Mouse (Mus musculus): ENCODE measurements around the gene Patz1. TPM values are rescaled to one million over a fixed set of nuclear protein-coding genes. Genes with fewer than 3 reads are reported as not detected.

Patz1 gene
- polyA plus RNA-seq, 1 experiment from 2014 or later, result 51.9 TPM

DNA sequence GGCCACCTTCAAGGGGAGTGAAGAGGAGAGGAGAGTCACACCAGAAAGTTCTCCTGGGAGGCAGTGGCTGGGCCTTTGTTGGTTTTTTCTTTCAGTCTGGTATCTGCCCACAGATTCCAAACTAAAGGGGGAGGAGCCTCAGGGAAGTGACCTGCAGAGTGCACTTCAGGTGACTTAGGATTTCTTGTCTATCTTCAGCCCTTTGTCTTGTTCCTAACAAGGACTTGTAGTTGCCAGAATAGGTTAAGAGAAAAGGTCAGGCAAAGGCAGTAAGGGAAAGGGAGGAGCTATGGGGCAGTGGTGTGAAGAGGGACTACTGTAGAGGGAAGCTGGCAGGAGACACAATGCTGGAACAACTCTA is 59.1 kb downstream of the Patz1 start:
- Histone ChIP-seq H3K9ac (no peak overlapping the region), H3K27me3 (no peaks in the 10 kb centered on the region), H3K36me3 (peaks cover 65% of the 10 kb centered on the region), H3K27ac (replicated peaks) (no peak overlapping the region), H3K9me3 (no peaks in the 10 kb centered on the region), H3K4me1 (replicated peaks) (0 out of 2 replicates have a peak, but pooled peaks cover 7% of the 10 kb centered on the region), H3K4me3 (no peak overlapping the region), H3K4me2 (no peak overlapping the region)
- no peak for ATAC-seq (ENCODE audit: low FRiP score, low read depth)

DNA sequence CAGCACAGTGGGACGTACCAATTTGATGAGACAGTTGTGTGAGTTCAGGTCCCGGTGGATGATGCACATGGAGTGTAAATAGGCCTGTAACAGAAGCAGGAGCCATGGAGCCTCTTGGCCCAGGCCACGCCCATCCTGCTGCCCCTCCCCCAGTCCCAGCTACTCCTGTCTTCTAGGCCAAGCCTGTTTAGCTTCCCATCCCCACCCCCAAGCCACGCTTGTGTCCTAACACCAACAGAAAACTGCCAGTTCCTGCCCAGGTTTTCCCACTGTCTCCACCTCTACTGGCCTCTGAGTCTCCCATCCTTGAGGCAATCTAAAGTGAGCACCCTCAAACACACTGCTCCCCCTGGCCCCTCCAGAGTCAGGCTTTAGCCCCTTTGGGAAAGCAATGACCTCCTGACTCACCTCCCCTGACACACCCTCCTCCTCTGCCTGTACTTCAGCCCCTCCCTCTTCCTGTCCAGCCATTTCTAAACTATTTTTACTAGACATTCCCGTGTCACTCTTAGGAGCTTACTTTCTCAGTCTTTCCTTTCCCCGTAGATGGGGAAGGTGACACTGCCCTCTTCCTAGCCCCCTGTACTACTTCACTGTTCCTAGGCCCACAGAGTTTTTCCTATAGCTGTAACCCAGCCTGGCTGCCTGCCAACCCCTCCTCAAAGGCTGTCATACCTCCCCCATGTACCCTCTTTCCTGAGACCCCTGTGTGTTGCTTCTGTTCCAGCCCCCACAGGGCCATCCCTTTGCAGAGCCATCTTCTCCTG is 60.1 kb downstream of the Patz1 start:
- Histone ChIP-seq H3K4me1 (replicated peaks) (0 out of 2 replicates have a peak, but pooled peaks cover 7% of the 10 kb centered on the region), H3K27me3 (no peaks in the 10 kb centered on the region), H3K4me2 (no peak overlapping the region), H3K9ac (no peak overlapping the region), H3K9me3 (no peaks in the 10 kb centered on the region), H3K36me3 (peaks cover 64% of the 10 kb centered on the region), H3K4me3 (no peak overlapping the region), H3K27ac (replicated peaks) (no peak overlapping the region)
- ATAC-seq (ENCODE audit: low FRiP score, low read depth), result no peak
- 45% methylated on average over 6 of the region's 6 CpGs for whole genome bisulfite sequencing

DNA sequence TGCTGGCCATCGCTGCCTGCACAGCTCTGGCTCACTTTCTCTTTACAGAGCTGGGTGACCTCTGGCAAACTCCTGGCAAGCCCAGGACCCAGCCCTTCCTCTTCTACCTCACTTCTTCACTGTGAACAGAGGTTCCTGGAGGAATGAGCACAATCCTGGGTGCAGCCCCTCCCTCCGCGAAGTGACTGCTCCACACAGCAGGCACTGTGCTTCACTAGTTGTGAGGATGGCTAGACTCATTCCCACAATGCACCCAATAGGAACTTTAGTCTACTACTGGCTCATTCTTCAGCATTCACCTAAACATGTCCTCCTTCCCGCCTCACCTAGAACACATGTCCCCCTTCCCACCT is 60.6 kb downstream of the Patz1 start:
- 93% methylated on average over 4 of the region's 4 CpGs for WGBS
- Histone ChIP-seq H3K4me1 (replicated peaks) (0 out of 2 replicates have a peak, but pooled peaks cover 7% of the 10 kb centered on the region), H3K27ac (replicated peaks) (no peak overlapping the region), H3K9me3 (no peaks in the 10 kb centered on the region), H3K4me3 (no peak overlapping the region), H3K36me3 (peaks cover 64% of the 10 kb centered on the region), H3K9ac (no peak overlapping the region), H3K4me2 (no peak overlapping the region), H3K27me3 (no peaks in the 10 kb centered on the region)
- no peak for ATAC-seq (ENCODE audit: low FRiP score, low read depth)

DNA sequence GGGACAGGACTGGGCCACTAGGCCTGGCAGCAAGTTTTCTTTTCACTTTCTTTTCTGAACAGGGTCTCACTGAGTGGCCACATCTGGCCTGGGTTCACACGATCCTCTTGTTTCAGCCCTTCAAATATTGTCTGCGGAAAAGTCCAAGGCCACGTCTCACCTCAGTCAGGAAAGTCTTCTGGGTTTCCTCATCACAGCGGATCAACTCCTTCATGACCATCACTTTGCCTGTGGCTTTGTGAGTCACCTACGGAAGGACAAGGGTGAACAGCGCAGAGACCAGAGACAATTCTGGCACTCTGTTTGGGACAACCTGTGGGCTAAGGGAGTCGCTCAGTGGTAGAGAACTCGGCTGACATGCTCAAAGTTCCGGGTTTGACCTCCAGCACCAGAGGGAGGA is 63.5 kb downstream of the Patz1 start:
- Histone ChIP-seq H3K9me3 (no peaks in the 10 kb centered on the region), H3K4me2 (no peak overlapping the region), H3K4me3 (no peak overlapping the region), H3K27ac (replicated peaks) (no peak overlapping the region), H3K4me1 (replicated peaks) (0 out of 2 replicates have a peak, but pooled peaks cover 7% of the 10 kb centered on the region), H3K36me3 (peaks cover 61% of the 10 kb centered on the region), H3K27me3 (no peaks in the 10 kb centered on the region), H3K9ac (no peak overlapping the region)
- WGBS, result 95% methylated on average over 9 of the region's 9 CpGs
- ATAC-seq (ENCODE audit: low FRiP score, low read depth), result no peak

DNA sequence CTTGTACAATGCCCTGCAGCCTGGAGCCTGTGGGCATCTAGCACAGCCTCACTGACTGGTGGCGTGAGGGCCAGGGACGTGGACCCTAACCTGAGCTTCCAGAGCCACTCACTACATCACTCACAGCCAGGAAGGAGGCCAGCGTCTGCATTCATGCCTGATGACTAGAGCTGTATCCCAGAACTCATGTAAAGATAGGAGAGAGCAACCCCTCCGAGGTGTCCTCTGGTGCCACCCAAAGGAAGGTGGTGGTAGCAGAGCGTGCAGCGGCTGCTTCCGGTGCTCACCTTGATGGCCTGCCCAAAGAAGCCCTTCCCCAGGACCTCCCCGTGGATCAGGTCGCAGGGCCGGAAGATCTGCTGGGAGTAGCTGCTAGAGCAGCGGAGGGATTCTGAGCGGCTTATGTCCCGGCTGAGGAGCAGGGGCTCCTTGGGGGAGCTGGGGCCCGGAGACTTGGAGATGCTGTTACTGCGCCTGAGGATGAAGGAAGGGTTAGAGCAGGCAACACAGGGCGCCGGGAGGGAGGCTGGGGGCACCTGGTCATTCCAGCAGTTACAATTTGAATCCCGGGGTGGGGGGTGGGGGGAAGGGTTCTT is 64.4 kb downstream of the Patz1 start:
- no peaks in the 10 kb centered on the region for H3K27me3 ChIP-seq
- WGBS, result 51% methylated on average over 18 of the region's 18 CpGs

More for the DNA sequence above, 64.4 kb downstream of the Patz1 start:
- H3K4me2 ChIP-seq, result no peak overlapping the region
- H3K9ac ChIP-seq, result no peak overlapping the region
- no peak for ATAC-seq (ENCODE audit: low FRiP score, low read depth)
- H3K9me3 ChIP-seq, result no peaks in the 10 kb centered on the region
- H3K4me3 ChIP-seq, result no peak overlapping the region
- 0 out of 2 replicates have a peak, but pooled peaks cover 3% of the 10 kb centered on the region for H3K4me1 ChIP-seq (replicated peaks)
- H3K27ac ChIP-seq (replicated peaks), result no peak overlapping the region
- peaks cover 68% of the 10 kb centered on the region for H3K36me3 ChIP-seq

Other genes starting within 250 kb of the Patz1 start
- 16.9 and 17.2 TPM in 2 replicates for gene Sfi1, start 95.4 kb upstream of the Patz1 start, polyA plus RNA-seq (2015; fragmentation: Nextera tagmentation; extraction: Ambion mirVana)
- 53.5 and 58.9 TPM in 2 replicates for gene Eif4enif1, start 86.5 kb upstream of the Patz1 start, polyA plus RNA-seq (2015; fragmentation: Nextera tagmentation; extraction: Ambion mirVana)
- gene Drg1, start 22.5 kb upstream of the Patz1 start, polyA plus RNA-seq (2015; fragmentation: Nextera tagmentation; extraction: Ambion mirVana), result 205 and 207 TPM in 2 replicates
- gene Pik3ip1, start 41.5 kb downstream of the Patz1 start, polyA plus RNA-seq (2015; fragmentation: Nextera tagmentation; extraction: Ambion mirVana), result 26.1 and 26.3 TPM in 2 replicates
- 148 and 158 TPM in 2 replicates for gene Limk2, start 120.3 kb downstream of the Patz1 start, polyA plus RNA-seq (2015; fragmentation: Nextera tagmentation; extraction: Ambion mirVana)
- gene Rnf185, start 163.5 kb downstream of the Patz1 start, polyA plus RNA-seq (2015; fragmentation: Nextera tagmentation; extraction: Ambion mirVana), result 41.1 and 41.7 TPM in 2 replicates
- gene Pla2g3, start 199.4 kb downstream of the Patz1 start, polyA plus RNA-seq (2015; fragmentation: Nextera tagmentation; extraction: Ambion mirVana), result 1.6 and 2.0 TPM in 2 replicates
- gene Inpp5j, start 215.9 kb downstream of the Patz1 start, polyA plus RNA-seq (2015; fragmentation: Nextera tagmentation; extraction: Ambion mirVana), result 9.3 and 9.8 TPM in 2 replicates
- gene Selenom, start 225.8 kb downstream of the Patz1 start, polyA plus RNA-seq (2015; fragmentation: Nextera tagmentation; extraction: Ambion mirVana), result 136 and 139 TPM in 2 replicates

Measured in hindbrain, embryonic 15.5 days (tissue).